Mouse (Mus musculus) neural tube, embryonic 15.5 days (tissue): ENCODE data around the gene D330020A13Rik. TPM values are rescaled to one million over a fixed set of nuclear protein-coding genes. Genes with fewer than 3 reads are reported as not detected.

Experiments
- polyA plus RNA-seq: library from polyadenylated mRNA; unstranded; fragments of >200 nt; fragmentation: Nextera tagmentation; extraction: Ambion mirVana; gene quantifications from 2 replicates; pipeline ENCODE4 v1.2.1, GENCODE M21; 2015

The D330020A13Rik gene
- polyA plus RNA-seq, 1 experiment from 2014 or later = not detected

Other genes with a start within 250 kb of the D330020A13Rik start
- gene Ninj2, start 201.0 kb upstream of the D330020A13Rik start, polyA plus RNA-seq = 0.19 and 0.46 TPM in 2 replicates
- gene B4galnt3, start 195 bp downstream of the D330020A13Rik start, polyA plus RNA-seq = 0.24 and 0.51 TPM in 2 replicates
- 26.5 and 30.9 TPM in 2 replicates for gene Kdm5a, start 69.8 kb downstream of the D330020A13Rik start, polyA plus RNA-seq
- 11.1 and 16.5 TPM in 2 replicates for gene Ccdc77, start 70.0 kb downstream of the D330020A13Rik start, polyA plus RNA-seq
- 4.0 and 10.4 TPM in 2 replicates for gene Il17ra, start 168.9 kb downstream of the D330020A13Rik start, polyA plus RNA-seq
- 2.1 and 2.3 TPM in 2 replicates for gene Tmem121b, start 199.4 kb downstream of the D330020A13Rik start, polyA plus RNA-seq
- gene Hdhd5, start 237.0 kb downstream of the D330020A13Rik start, polyA plus RNA-seq = 16.8 and 18.8 TPM in 2 replicates